Mouse (Mus musculus): ENCODE results near the gene Tnrc6b.
"Not testable (repeated sequence)": the region's sequence is repeated elsewhere in the genome, so short reads cannot be mapped to it uniquely, and the experiment has no call there.

- TF ChIP-seq CTCF (IDR thresholded peaks at IDR 0.05; ENCODE audit: low read depth, low read length); TAL1 (conservative IDR thresholded peaks at IDR 0.05; ENCODE audit: low read depth, low read length); GATA1 (IDR thresholded peaks at IDR 0.05; ENCODE audit: borderline replicate concordance, low read length); GATA2 (IDR thresholded peaks at IDR 0.05; ENCODE audit: borderline replicate concordance, low read depth, low read length): not testable (repeated sequence)
These were observed 219.7 kb downstream of the Tnrc6b start for GRCm38 (mm10) chr15:80930676-80931320.
